Mouse (Mus musculus): ENCODE measurements around the gene Adamts17. TPM values are rescaled to one million over a fixed set of nuclear protein-coding genes. Genes with fewer than 3 reads are reported as not detected.

Gene Adamts17
- polyA plus RNA-seq, 1 experiment from 2014 or later: 11.6 TPM

DNA sequence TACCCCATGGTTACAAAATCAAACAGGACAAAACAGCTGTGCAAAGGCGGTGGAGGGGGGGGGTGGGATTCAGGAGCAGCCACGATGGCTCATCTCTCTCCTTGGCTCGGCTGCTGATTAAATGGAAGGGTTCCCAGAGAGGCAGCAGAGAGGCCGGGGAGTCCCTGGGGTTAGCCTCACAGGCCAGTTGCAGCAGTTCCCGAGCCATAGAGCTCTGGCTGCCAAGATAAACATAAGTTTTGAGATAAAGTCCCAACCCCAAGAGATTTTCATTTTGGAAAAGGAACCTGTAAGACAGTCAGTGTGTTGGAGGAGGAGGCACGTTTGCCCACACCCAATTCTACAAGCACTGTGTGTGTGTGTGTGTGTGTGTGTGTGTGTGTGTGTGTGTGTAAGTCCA, 89.7 kb downstream of the Adamts17 start:
- H3K4me1 ChIP-seq (ENCODE audit: insufficient read depth): peaks cover 15% of the 10 kb centered on the region
- H3K36me3 ChIP-seq (ENCODE audit: insufficient read depth): no peaks in the 10 kb centered on the region
- H3K4me2 ChIP-seq: peak overlapping the region; percentile 32
- ATAC-seq (ENCODE audit: insufficient read depth) (peak; percentile 91), DNase-seq (peak; percentile 86)
- H3K9me3 ChIP-seq (ENCODE audit: low read depth, low read length): no peaks in the 10 kb centered on the region
- H3K4me3 ChIP-seq (ENCODE audit: low read depth, low read length): no peak overlapping the region
- no peaks in the 10 kb centered on the region for H3K27me3 ChIP-seq (ENCODE audit: insufficient read depth, low read length)
- no peak overlapping the region for H3K9ac ChIP-seq
- WGBS: 5% methylated on average over 6 of the region's 6 CpGs
- peak overlapping the region; percentile 48; the same call in 1 of the 2 replicates for H3K27ac ChIP-seq (ENCODE audit: low read depth)
- no peak for TF ChIP-seq CTCF (IDR thresholded peaks at IDR 0.05; ENCODE audit: low read depth)

DNA sequence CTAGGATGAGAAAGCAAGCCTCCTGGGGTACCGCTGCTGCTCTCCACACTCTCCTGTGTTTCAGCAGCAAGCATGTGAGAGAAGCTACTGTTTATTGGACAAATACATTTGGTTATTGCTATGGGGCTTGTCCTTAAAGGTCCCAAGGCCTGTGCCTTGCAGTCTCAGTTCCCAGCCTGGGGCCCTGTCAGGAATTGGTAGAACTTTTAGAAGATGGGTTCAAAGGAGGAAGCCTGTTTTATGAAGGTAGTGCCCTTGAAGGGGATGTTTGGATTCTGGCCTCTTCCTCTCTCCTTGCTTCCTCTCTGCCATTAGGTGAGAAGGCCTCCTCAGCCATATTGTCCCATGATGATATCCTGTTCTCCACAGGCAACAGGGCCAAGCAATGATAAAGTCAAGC, 91.8 kb downstream of the Adamts17 start:
- H3K36me3 ChIP-seq (ENCODE audit: insufficient read depth): no peaks in the 10 kb centered on the region
- H3K4me1 ChIP-seq (ENCODE audit: insufficient read depth): peaks cover 23% of the 10 kb centered on the region
- ATAC-seq (ENCODE audit: insufficient read depth) (no peak), DNase-seq (no peak)
- no peak overlapping the region for H3K9ac ChIP-seq
- WGBS: 88% methylated on average over 1 of the region's 1 CpGs
- H3K4me2 ChIP-seq: no peak overlapping the region
- H3K27me3 ChIP-seq (ENCODE audit: insufficient read depth, low read length): no peaks in the 10 kb centered on the region
- H3K4me3 ChIP-seq (ENCODE audit: low read depth, low read length): no peak overlapping the region
- H3K9me3 ChIP-seq (ENCODE audit: low read depth, low read length): no peaks in the 10 kb centered on the region
- no peak overlapping the region for H3K27ac ChIP-seq (ENCODE audit: low read depth)
- no peak for TF ChIP-seq CTCF (IDR thresholded peaks at IDR 0.05; ENCODE audit: low read depth)

GRCm38 (mm10) chr7:66933251-66933650, 93.7 kb downstream of the Adamts17 start:
- H3K4me2 ChIP-seq: no peak overlapping the region
- H3K9me3 ChIP-seq (ENCODE audit: low read depth, low read length): no peaks in the 10 kb centered on the region
- no peaks in the 10 kb centered on the region for H3K27me3 ChIP-seq (ENCODE audit: insufficient read depth, low read length)
- ATAC-seq (ENCODE audit: insufficient read depth) (no peak), DNase-seq (peak; percentile 62)
- H3K9ac ChIP-seq: no peak overlapping the region
- peaks cover 24% of the 10 kb centered on the region for H3K4me1 ChIP-seq (ENCODE audit: insufficient read depth)
- no peak for TF ChIP-seq CTCF (IDR thresholded peaks at IDR 0.05; ENCODE audit: low read depth)
- no peak overlapping the region for H3K4me3 ChIP-seq (ENCODE audit: low read depth, low read length)
- H3K36me3 ChIP-seq (ENCODE audit: insufficient read depth): no peaks in the 10 kb centered on the region
- peak overlapping the region; percentile 44; the same call in 1 of the 2 replicates for H3K27ac ChIP-seq (ENCODE audit: low read depth)
- WGBS: 46% methylated on average over 4 of the region's 4 CpGs

DNA sequence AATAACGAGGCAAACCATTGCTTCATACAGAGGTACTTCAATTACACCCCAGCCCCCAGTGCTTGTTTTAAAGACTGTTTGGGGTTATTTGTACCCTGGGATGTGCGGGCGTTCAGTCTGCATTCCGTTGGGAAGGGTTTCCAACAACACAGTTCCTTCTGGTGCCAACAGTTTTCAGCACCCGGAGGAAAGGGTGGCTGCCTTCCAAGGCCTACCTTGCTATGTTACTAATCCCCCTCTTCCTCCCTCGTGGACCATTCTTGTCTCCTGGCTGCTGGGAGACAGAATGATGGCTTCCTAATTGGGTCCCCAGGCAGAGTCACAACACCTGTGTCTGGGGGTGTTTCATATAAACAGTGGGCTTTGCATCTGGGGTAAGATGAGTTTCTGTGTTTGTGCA, 94.5 kb downstream of the Adamts17 start:
- H3K4me2 ChIP-seq: no peak overlapping the region
- H3K9me3 ChIP-seq (ENCODE audit: low read depth, low read length): no peaks in the 10 kb centered on the region
- no peak for DNase-seq
- no peak overlapping the region for H3K27ac ChIP-seq (ENCODE audit: low read depth)
- H3K4me1 ChIP-seq (ENCODE audit: insufficient read depth): peaks cover 18% of the 10 kb centered on the region
- WGBS: 59% methylated on average over 6 of the region's 6 CpGs
- H3K4me3 ChIP-seq (ENCODE audit: low read depth, low read length): no peak overlapping the region
- no peaks in the 10 kb centered on the region for H3K27me3 ChIP-seq (ENCODE audit: insufficient read depth, low read length)
- no peak overlapping the region for H3K9ac ChIP-seq
- ATAC-seq (ENCODE audit: insufficient read depth): no peak
- no peaks in the 10 kb centered on the region for H3K36me3 ChIP-seq (ENCODE audit: insufficient read depth)
- TF ChIP-seq CTCF (IDR thresholded peaks at IDR 0.05; ENCODE audit: low read depth): no peak

GRCm38 (mm10) chr7:66935041-66935440, 95.5 kb downstream of the Adamts17 start:
- no peaks in the 10 kb centered on the region for H3K27me3 ChIP-seq (ENCODE audit: insufficient read depth, low read length)
- H3K4me2 ChIP-seq: no peak overlapping the region
- peaks cover 12% of the 10 kb centered on the region for H3K4me1 ChIP-seq (ENCODE audit: insufficient read depth)
- no peak overlapping the region for H3K4me3 ChIP-seq (ENCODE audit: low read depth, low read length)
- WGBS: 89% methylated on average over 6 of the region's 6 CpGs
- H3K9me3 ChIP-seq (ENCODE audit: low read depth, low read length): no peaks in the 10 kb centered on the region
- no peak for TF ChIP-seq CTCF (IDR thresholded peaks at IDR 0.05; ENCODE audit: low read depth)
- H3K9ac ChIP-seq: no peak overlapping the region
- ATAC-seq (ENCODE audit: insufficient read depth): no peak
- no peak overlapping the region for H3K27ac ChIP-seq (ENCODE audit: low read depth)
- DNase-seq: no peak
- H3K36me3 ChIP-seq (ENCODE audit: insufficient read depth): no peaks in the 10 kb centered on the region

DNA sequence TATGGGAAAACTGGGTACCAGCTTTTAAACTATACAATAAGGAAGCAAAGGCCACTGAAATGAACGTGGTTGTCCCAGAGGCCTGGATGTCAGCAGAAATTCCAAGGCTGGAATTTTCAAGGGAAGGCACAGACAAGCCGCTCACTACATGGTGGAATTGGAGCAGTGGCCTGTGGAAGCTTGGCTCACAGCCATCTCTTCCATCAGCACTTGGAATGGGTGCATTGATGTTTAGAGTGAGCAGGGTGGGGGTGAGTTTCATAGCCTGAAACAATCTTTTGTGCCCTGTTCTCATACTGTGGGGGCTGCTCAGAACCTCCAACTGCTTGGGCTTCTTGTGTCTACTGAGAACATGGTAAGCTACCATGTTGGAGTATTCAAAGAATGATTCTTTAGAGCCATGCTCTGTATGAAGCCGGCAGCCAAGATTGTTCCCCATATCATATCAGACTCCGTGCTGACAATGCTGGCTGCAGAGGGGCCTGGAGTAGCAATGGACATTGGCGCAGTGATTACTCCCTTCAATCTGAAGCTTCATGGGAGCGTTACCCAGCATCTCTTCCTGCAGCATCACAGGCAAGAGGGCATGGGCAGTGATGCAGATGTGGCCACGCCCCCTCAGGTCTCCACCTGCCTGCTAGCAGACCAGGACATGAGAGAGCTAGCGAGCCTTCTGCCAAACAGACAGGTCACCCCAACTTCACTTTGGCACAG, 96.7 kb downstream of the Adamts17 start:
- 65% methylated on average over 8 of the region's 8 CpGs for WGBS
- DNase-seq (peak; percentile 81), ATAC-seq (ENCODE audit: insufficient read depth) (peak; percentile 45)
- no peak overlapping the region for H3K4me2 ChIP-seq
- no peaks in the 10 kb centered on the region for H3K27me3 ChIP-seq (ENCODE audit: insufficient read depth, low read length)
- H3K4me3 ChIP-seq (ENCODE audit: low read depth, low read length): no peak overlapping the region
- peak overlapping the region; percentile 71 for H3K27ac ChIP-seq (ENCODE audit: low read depth)
- no peaks in the 10 kb centered on the region for H3K9me3 ChIP-seq (ENCODE audit: low read depth, low read length)
- no peaks in the 10 kb centered on the region for H3K36me3 ChIP-seq (ENCODE audit: insufficient read depth)
- peaks cover 12% of the 10 kb centered on the region for H3K4me1 ChIP-seq (ENCODE audit: insufficient read depth)
- TF ChIP-seq CTCF (IDR thresholded peaks at IDR 0.05; ENCODE audit: low read depth): no peak
- H3K9ac ChIP-seq: no peak overlapping the region

DNA sequence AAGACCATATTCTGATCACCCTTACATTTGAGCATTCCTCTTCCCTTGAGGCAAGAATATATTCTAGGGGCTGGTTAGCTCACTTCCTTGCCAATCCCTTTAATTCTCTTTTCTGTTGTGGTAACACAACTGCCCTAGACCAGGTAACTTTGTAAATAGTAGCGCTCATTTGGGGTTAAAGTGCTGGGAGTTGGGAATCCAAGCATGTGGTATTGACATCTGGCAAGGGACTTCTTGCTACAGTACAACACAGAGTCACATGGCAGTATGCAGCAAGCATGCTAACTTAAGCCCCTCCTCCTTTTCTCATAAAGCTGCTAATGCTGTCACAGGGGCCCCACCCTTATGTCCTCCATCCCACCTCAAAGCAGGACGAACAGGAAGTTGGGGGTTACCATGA, 97.4 kb downstream of the Adamts17 start:
- ATAC-seq (ENCODE audit: insufficient read depth): no peak
- Histone ChIP-seq H3K27me3 (ENCODE audit: insufficient read depth, low read length) (no peaks in the 10 kb centered on the region), H3K9me3 (ENCODE audit: low read depth, low read length) (no peaks in the 10 kb centered on the region), H3K4me1 (ENCODE audit: insufficient read depth) (peaks cover 12% of the 10 kb centered on the region), H3K9ac (no peak overlapping the region), H3K36me3 (ENCODE audit: insufficient read depth) (no peaks in the 10 kb centered on the region), H3K4me2 (no peak overlapping the region), H3K27ac (ENCODE audit: low read depth) (no peak overlapping the region), H3K4me3 (ENCODE audit: low read depth, low read length) (no peak overlapping the region)
- WGBS: 81% methylated on average over 2 of the region's 2 CpGs
- DNase-seq: no peak
- no peak for TF ChIP-seq CTCF (IDR thresholded peaks at IDR 0.05; ENCODE audit: low read depth)
